Mouse (Mus musculus): ENCODE results near the gene Etfb. TPM values are rescaled to one million over a fixed set of nuclear protein-coding genes. Genes with fewer than 3 reads are reported as not detected.
"Not testable (repeated sequence)": the region's sequence is repeated elsewhere in the genome, so short reads cannot be mapped to it uniquely, and the experiment has no call there.

The Etfb gene
- polyA plus RNA-seq (2014; fragmentation: Nextera tagmentation; extraction: Ambion mirVana): 243 and 251 TPM in 2 replicates

DNA sequence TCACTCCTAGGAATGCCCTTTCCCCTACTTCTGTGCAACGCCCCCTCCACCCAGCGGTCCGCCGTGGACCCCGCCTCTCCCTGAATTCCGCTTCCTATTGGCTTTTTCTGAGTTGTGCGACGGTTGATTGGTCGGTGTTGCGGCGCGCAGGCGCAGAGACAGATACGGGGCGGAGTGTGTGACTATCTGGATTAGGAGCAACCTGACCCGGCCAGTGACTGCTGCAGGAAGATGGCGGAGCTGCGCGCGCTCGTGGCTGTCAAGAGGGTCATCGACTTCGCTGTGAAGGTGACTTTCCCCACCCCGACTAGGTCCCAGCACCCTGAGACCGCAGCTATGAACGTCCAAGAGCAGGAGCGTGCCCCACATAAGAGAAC, at the start of gene Etfb, which contains the start of gene Gm45233:
Gene Etfb (plus strand): TSS at position 167 of the 377 bp plus-strand sequence.
Gene Gm45233 (plus strand): TSS at position 212 of the 377 bp plus-strand sequence.
- H3K9ac ChIP-seq (ENCODE audit: low read length): peak within 1 kb of the TSS; percentile 65
- DNase-seq (ENCODE audit: low spot score): peak; percentile 92
- peak within 1 kb of the TSS; percentile 51 for H3K4me3 ChIP-seq (ENCODE audit: low read depth, low read length)
- peak; percentile 96 for ATAC-seq (ENCODE audit: insufficient number of reproducible peaks, low FRiP score, low TSS enrichment, low read depth)
- under 1% methylated on average over 27 of the region's 27 CpGs for WGBS
- H3K36me3 ChIP-seq (ENCODE audit: control insufficient read depth, insufficient read depth, low read length): no peaks in the 10 kb centered on the region
- H3K27ac ChIP-seq (replicated peaks; ENCODE audit: low read depth, low read length): peak within 1 kb of the TSS; percentile 86
- peaks cover 7% of the 10 kb centered on the region; the same call in 1 of the 2 replicates for H3K4me1 ChIP-seq (ENCODE audit: control insufficient read depth, insufficient read depth, low read length)
- H3K9me3 ChIP-seq (ENCODE audit: control insufficient read depth, low read length): no peaks in the 10 kb centered on the region
- no peaks in the 10 kb centered on the region for H3K27me3 ChIP-seq (ENCODE audit: control insufficient read depth, insufficient read depth, low read length)
- H3K4me2 ChIP-seq (ENCODE audit: low read depth, severe bottlenecking): peak within 1 kb of the TSS; percentile 71

GRCm38 (mm10) chr7:43399501-43399900, 44.4 kb upstream of the Etfb start:
- Histone ChIP-seq H3K36me3 (ENCODE audit: control insufficient read depth, insufficient read depth, low read length) (no peaks in the 10 kb centered on the region), H3K4me3 (ENCODE audit: low read depth, low read length) (no peak overlapping the region), H3K4me1 (ENCODE audit: control insufficient read depth, insufficient read depth, low read length) (no peaks in the 10 kb centered on the region), H3K9me3 (ENCODE audit: control insufficient read depth, low read length) (no peaks in the 10 kb centered on the region), H3K4me2 (ENCODE audit: low read depth, severe bottlenecking) (no peak overlapping the region), H3K27me3 (ENCODE audit: control insufficient read depth, insufficient read depth, low read length) (no peaks in the 10 kb centered on the region), H3K9ac (ENCODE audit: low read length) (no peak overlapping the region), H3K27ac (replicated peaks; ENCODE audit: low read depth, low read length) (no peak overlapping the region)
- no peak for ATAC-seq (ENCODE audit: insufficient number of reproducible peaks, low FRiP score, low TSS enrichment, low read depth)
- no peak for DNase-seq (ENCODE audit: low spot score)
- 94% methylated on average over 2 of the region's 2 CpGs for WGBS

- no peak overlapping the region for H3K4me2 ChIP-seq (ENCODE audit: low read depth, severe bottlenecking)
- DNase-seq (ENCODE audit: low spot score): no peak
- no peak for ATAC-seq (ENCODE audit: insufficient number of reproducible peaks, low FRiP score, low TSS enrichment, low read depth)
- H3K9ac ChIP-seq (ENCODE audit: low read length): no peak overlapping the region
- no peaks in the 10 kb centered on the region for H3K27me3 ChIP-seq (ENCODE audit: control insufficient read depth, insufficient read depth, low read length)
- H3K4me3 ChIP-seq (ENCODE audit: low read depth, low read length): no peak overlapping the region
- no peaks in the 10 kb centered on the region for H3K4me1 ChIP-seq (ENCODE audit: control insufficient read depth, insufficient read depth, low read length)
- H3K27ac ChIP-seq (replicated peaks; ENCODE audit: low read depth, low read length): no peak overlapping the region
- 19% methylated on average over 2 of the region's 2 CpGs for WGBS
- no peaks in the 10 kb centered on the region for H3K9me3 ChIP-seq (ENCODE audit: control insufficient read depth, low read length)
- no peaks in the 10 kb centered on the region for H3K36me3 ChIP-seq (ENCODE audit: control insufficient read depth, insufficient read depth, low read length)
These were observed 41.2 kb upstream of the Etfb start for GRCm38 (mm10) chr7:43402718-43403117.

DNA sequence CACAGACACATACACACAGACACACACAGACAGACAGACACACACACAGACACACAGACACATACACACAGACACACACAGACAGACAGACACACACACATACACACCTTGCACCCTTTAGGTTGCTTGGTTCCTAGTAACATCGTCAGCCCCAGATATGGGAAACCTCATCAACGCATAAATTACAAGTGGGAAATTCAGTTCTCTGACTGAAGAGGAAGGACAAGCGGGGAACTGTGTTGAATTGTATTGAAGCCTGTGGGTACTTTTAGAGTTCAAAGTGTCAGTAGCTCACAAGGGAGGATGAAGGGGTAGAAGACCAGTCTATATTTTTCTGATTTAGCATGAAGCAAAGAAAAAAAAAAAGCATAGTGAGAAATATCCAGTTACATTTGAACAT, 36.3 kb upstream of the Etfb start:
- H3K36me3 ChIP-seq (ENCODE audit: control insufficient read depth, insufficient read depth, low read length): no peaks in the 10 kb centered on the region
- no peak for ATAC-seq (ENCODE audit: insufficient number of reproducible peaks, low FRiP score, low TSS enrichment, low read depth)
- no peaks in the 10 kb centered on the region for H3K27me3 ChIP-seq (ENCODE audit: control insufficient read depth, insufficient read depth, low read length)
- no peak overlapping the region for H3K9ac ChIP-seq (ENCODE audit: low read length)
- H3K4me2 ChIP-seq (ENCODE audit: low read depth, severe bottlenecking): no peak overlapping the region
- no peak overlapping the region for H3K27ac ChIP-seq (replicated peaks; ENCODE audit: low read depth, low read length)
- 89% methylated on average over 3 of the region's 3 CpGs for WGBS
- DNase-seq (ENCODE audit: low spot score): no peak
- H3K9me3 ChIP-seq (ENCODE audit: control insufficient read depth, low read length): no peaks in the 10 kb centered on the region
- no peaks in the 10 kb centered on the region for H3K4me1 ChIP-seq (ENCODE audit: control insufficient read depth, insufficient read depth, low read length)
- H3K4me3 ChIP-seq (ENCODE audit: low read depth, low read length): no peak overlapping the region

GRCm38 (mm10) chr7:43408131-43408553, 35.7 kb upstream of the Etfb start, which contains the start of gene Siglecg:
Gene Siglecg, plus strand, starts transcription at chr7:43408204.
- H3K27ac ChIP-seq (replicated peaks; ENCODE audit: low read depth, low read length): no peak within 1 kb of the TSS
- DNase-seq (ENCODE audit: low spot score) (no peak), ATAC-seq (ENCODE audit: insufficient number of reproducible peaks, low FRiP score, low TSS enrichment, low read depth) (no peak)
- H3K4me3 ChIP-seq (ENCODE audit: low read depth, low read length): no peak within 1 kb of the TSS
- 65% methylated on average over 4 of the region's 4 CpGs for WGBS
- H3K27me3 ChIP-seq (ENCODE audit: control insufficient read depth, insufficient read depth, low read length): no peaks in the 10 kb centered on the region
- H3K9me3 ChIP-seq (ENCODE audit: control insufficient read depth, low read length): no peaks in the 10 kb centered on the region
- H3K9ac ChIP-seq (ENCODE audit: low read length): no peak within 1 kb of the TSS
- no peak within 1 kb of the TSS for H3K4me2 ChIP-seq (ENCODE audit: low read depth, severe bottlenecking)
- no peaks in the 10 kb centered on the region for H3K36me3 ChIP-seq (ENCODE audit: control insufficient read depth, insufficient read depth, low read length)
- H3K4me1 ChIP-seq (ENCODE audit: control insufficient read depth, insufficient read depth, low read length): no peaks in the 10 kb centered on the region

- H3K9ac ChIP-seq (ENCODE audit: low read length): no peak overlapping the region
- no peaks in the 10 kb centered on the region for H3K36me3 ChIP-seq (ENCODE audit: control insufficient read depth, insufficient read depth, low read length)
- no peak for DNase-seq (ENCODE audit: low spot score)
- H3K4me2 ChIP-seq (ENCODE audit: low read depth, severe bottlenecking): no peak overlapping the region
- H3K9me3 ChIP-seq (ENCODE audit: control insufficient read depth, low read length): no peaks in the 10 kb centered on the region
- H3K27me3 ChIP-seq (ENCODE audit: control insufficient read depth, insufficient read depth, low read length): no peaks in the 10 kb centered on the region
- no peak for ATAC-seq (ENCODE audit: insufficient number of reproducible peaks, low FRiP score, low TSS enrichment, low read depth)
- H3K4me3 ChIP-seq (ENCODE audit: low read depth, low read length): no peak overlapping the region
- 84% methylated on average over 3 of the region's 3 CpGs for WGBS
- no peaks in the 10 kb centered on the region for H3K4me1 ChIP-seq (ENCODE audit: control insufficient read depth, insufficient read depth, low read length)
- no peak overlapping the region for H3K27ac ChIP-seq (replicated peaks; ENCODE audit: low read depth, low read length)
These were observed 34.8 kb upstream of the Etfb start for GRCm38 (mm10) chr7:43409084-43409483.

DNA sequence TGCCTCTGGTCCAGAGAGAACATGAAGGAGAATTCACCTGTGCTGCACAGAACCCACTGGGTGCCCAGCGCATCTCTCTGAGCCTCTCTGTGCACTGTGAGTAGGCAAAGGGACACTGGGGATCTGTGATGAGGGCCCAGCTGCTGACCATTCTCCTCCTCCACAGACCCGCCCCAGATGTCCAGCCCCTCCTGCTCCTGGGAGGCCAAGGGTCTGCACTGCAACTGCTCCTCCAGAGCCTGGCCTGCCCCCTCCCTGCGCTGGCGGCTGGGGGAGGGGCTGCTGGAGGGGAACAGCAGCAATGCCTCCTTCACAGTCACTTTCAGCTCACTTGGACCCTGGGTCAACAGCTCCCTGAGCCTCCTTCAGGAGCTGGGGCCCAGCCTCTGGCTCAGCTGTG, 32.2 kb upstream of the Etfb start:
- not testable (repeated sequence) for H3K4me3 ChIP-seq (ENCODE audit: low read depth, low read length); DNase-seq (ENCODE audit: low spot score); H3K4me1 ChIP-seq (ENCODE audit: control insufficient read depth, insufficient read depth, low read length); H3K4me2 ChIP-seq (ENCODE audit: low read depth, severe bottlenecking); H3K9me3 ChIP-seq (ENCODE audit: control insufficient read depth, low read length); H3K36me3 ChIP-seq (ENCODE audit: control insufficient read depth, insufficient read depth, low read length); H3K27ac ChIP-seq (replicated peaks; ENCODE audit: low read depth, low read length); H3K27me3 ChIP-seq (ENCODE audit: control insufficient read depth, insufficient read depth, low read length); H3K9ac ChIP-seq (ENCODE audit: low read length)
- ATAC-seq (ENCODE audit: insufficient number of reproducible peaks, low FRiP score, low TSS enrichment, low read depth): 0 out of 2 replicates have a peak, but pooled peaks have one; percentile 44
- 32% methylated on average over 4 of the region's 4 CpGs for WGBS

- 87% methylated on average over 10 of the region's 10 CpGs for WGBS
- DNase-seq (ENCODE audit: low spot score): no peak
- Histone ChIP-seq H3K9ac (ENCODE audit: low read length) (no peak overlapping the region), H3K9me3 (ENCODE audit: control insufficient read depth, low read length) (no peaks in the 10 kb centered on the region), H3K36me3 (ENCODE audit: control insufficient read depth, insufficient read depth, low read length) (no peaks in the 10 kb centered on the region), H3K4me3 (ENCODE audit: low read depth, low read length) (no peak overlapping the region), H3K27me3 (ENCODE audit: control insufficient read depth, insufficient read depth, low read length) (no peaks in the 10 kb centered on the region), H3K27ac (replicated peaks; ENCODE audit: low read depth, low read length) (no peak overlapping the region), H3K4me1 (ENCODE audit: control insufficient read depth, insufficient read depth, low read length) (no peaks in the 10 kb centered on the region), H3K4me2 (ENCODE audit: low read depth, severe bottlenecking) (no peak overlapping the region)
- no peak for ATAC-seq (ENCODE audit: insufficient number of reproducible peaks, low FRiP score, low TSS enrichment, low read depth)
These were observed 26.6 kb upstream of the Etfb start for GRCm38 (mm10) chr7:43417298-43417697.

DNA sequence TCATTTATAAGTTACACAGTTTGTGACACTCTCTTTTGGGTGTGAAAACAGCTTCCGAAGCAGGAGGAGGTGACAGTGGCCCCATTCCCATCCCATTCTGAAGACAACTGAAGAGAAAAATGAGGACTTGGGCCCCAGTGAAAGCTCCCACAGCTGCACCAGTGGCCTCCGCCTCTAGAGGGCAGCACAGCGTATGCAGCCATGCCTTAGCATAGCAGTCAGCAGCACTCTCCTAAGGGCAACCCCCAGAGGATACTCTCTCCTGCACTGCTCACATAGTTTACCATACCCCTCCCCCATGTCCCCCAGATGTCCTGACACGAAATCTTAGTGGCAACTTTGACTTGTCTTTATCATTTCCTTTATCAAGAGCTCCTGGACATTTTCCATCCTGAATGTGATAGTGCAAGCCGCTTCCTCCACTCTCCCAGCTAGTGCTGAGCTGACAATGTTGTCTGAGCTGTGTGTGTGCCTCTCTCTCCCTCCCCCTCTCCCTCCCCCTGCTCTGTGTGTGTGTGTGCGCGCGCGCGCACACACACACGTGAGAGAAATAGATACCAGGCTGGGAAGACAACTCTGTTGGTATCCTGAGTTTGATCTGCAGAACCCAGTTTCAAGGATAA, 20.8 kb upstream of the Etfb start:
- Histone ChIP-seq H3K27me3 (ENCODE audit: control insufficient read depth, insufficient read depth, low read length) (no peaks in the 10 kb centered on the region), H3K27ac (replicated peaks; ENCODE audit: low read depth, low read length) (no peak overlapping the region), H3K9ac (ENCODE audit: low read length) (no peak overlapping the region), H3K36me3 (ENCODE audit: control insufficient read depth, insufficient read depth, low read length) (no peaks in the 10 kb centered on the region), H3K9me3 (ENCODE audit: control insufficient read depth, low read length) (no peaks in the 10 kb centered on the region), H3K4me3 (ENCODE audit: low read depth, low read length) (no peak overlapping the region), H3K4me2 (ENCODE audit: low read depth, severe bottlenecking) (no peak overlapping the region), H3K4me1 (ENCODE audit: control insufficient read depth, insufficient read depth, low read length) (no peaks in the 10 kb centered on the region)
- WGBS: 18% methylated on average over 11 of the region's 11 CpGs
- ATAC-seq (ENCODE audit: insufficient number of reproducible peaks, low FRiP score, low TSS enrichment, low read depth): peak; percentile 81; the same call in 1 of the 2 replicates
- DNase-seq (ENCODE audit: low spot score): peak; percentile 85
